Mouse (Mus musculus) spleen, adult 2 months (tissue): ENCODE results near the gene Apba1. TPM values are rescaled to one million over a fixed set of nuclear protein-coding genes. Genes with fewer than 3 reads are reported as not detected.

ENCODE experiments used
- DNase-seq, 2 experiments: peaks; one replicate each; pipeline versions ENCODE4 v3.0.0 to v3.0.0-alpha.2; 2012 to 2021; ENCODE audit warnings: low spot score in 2 of 2, low read depth in 1 of 2
- H3K27ac ChIP-seq: fragments of 200-500 bp; 2 replicates; pipeline ENCODE4 v1.5.1; 2012; ENCODE audit warnings: low read length, inconsistent platforms; ENCODE audit not compliant: insufficient read depth
- H3K27me3 ChIP-seq: fragments of 200-500 bp; 2 replicates; pipeline ENCODE4 v1.6.1; 2012; ENCODE audit warnings: mild to moderate bottlenecking, moderate library complexity, low read length, inconsistent platforms; ENCODE audit not compliant: control insufficient read depth, insufficient read depth
- H3K36me3 ChIP-seq: fragments of 200-500 bp; 2 replicates; pipeline ENCODE4 v1.6.1; 2012; ENCODE audit warnings: mild to moderate bottlenecking, low read length, inconsistent platforms; ENCODE audit not compliant: control insufficient read depth, insufficient read depth
- H3K4me1 ChIP-seq: fragments of 200-500 bp; 2 replicates; pipeline ENCODE4 v1.6.1; 2011; ENCODE audit warnings: inconsistent platforms; ENCODE audit not compliant: control insufficient read depth, insufficient read depth, insufficient read length
- H3K4me3 ChIP-seq: fragments of 200-500 bp; 2 replicates; pipeline ENCODE4 v1.5.1; 2011; ENCODE audit warnings: mild to moderate bottlenecking, inconsistent platforms; ENCODE audit not compliant: insufficient read depth, insufficient read length; ENCODE audit errors: extremely low read depth
- CTCF ChIP-seq: fragments of 200-500 bp; IDR thresholded peaks from 2 replicates; pipeline ENCODE4 v1.5.1; 2011; ENCODE audit warnings: mild to moderate bottlenecking, inconsistent platforms; ENCODE audit not compliant: insufficient read depth, insufficient read length, insufficient replicate concordance; ENCODE audit errors: extremely low read depth
- POLR2A ChIP-seq: fragments of 200-500 bp; IDR thresholded peaks from 2 replicates; pipeline ENCODE4 v1.6.1; 2011; ENCODE audit warnings: low read depth, low read length, inconsistent platforms
- WGBS: fragments of 180-500 bp; shearing (Covaris S2); methylation state at CpG from one replicate; pipeline ENCODE4 v1.1.7; 2018; 5-methylcytosine and 5-hydroxymethylcytosine counted together
- polyA plus RNA-seq: library from polyadenylated mRNA; depleted of rRNA; stranded (reverse); fragments of >200 nt; gene quantifications from 2 replicates; pipeline ENCODE4 v1.2.3, GENCODE M21; 2012

The Apba1 gene
- polyA plus RNA-seq, 1 experiment: 2.1 TPM

DNA sequence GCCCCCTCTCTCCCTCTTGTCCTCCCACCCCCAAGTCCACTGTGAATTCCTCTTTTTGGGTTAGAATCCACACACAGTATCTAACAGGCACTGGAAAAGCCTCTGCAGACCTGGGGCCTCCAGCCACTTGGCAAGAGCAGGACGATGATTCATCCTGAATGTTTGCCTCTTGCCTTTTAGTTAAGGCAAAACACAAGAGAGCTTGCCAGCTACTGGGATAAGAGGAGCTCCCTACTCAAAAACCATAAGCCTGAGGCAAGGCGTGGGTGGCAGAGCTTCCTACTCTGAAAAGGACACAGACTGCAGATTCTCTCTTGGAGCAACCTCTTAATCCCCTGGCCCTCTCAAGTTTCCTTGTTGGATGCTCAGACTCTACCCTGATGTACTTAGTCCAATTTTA is 208.5 kb downstream of the Apba1 start:
- TF ChIP-seq CTCF (no peak), POLR2A (no peak)
- 73% methylated on average over 2 of the region's 2 CpGs for WGBS
- Histone ChIP-seq H3K27me3 (no peaks in the 10 kb centered on the region), H3K27ac (no peak overlapping the region), H3K4me3 (no peak overlapping the region), H3K36me3 (no peaks in the 10 kb centered on the region), H3K4me1 (no peaks in the 10 kb centered on the region)
- DNase-seq: no peak

DNA sequence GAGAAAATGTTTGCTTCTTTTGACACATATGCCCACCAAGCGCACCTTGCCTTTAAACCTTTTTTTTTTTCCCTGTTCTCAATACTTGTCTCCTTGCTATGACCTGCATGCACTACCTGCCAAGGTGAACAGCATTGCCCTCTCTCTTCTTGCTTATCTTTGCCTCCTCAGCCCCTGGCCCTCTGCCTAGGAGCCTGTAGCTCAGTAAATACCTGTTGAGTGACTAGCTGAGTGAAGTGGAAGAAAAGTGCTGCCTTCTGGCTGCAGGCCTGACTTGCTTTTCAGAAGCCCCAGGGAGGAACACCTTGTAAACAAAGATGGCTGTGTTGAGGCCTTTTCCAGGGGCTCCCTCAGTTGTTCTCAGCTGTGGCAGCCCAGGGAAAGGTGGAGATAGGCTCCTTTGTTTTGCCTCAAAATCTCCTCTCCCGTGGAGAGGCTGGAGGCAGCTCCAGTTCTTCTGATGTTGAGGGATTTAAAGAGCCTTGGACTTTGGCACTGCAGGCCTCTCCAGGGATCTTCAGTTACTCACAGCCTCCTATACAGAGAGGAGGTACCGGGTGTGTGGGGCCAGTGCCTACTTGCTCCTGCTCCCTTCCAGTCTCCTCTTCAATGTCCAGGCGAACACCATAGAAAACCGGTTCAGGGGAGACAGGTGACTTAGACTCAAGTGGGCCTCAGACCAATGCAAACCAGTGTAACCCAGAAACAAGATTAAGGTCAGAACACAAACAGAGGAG is 209.6 kb downstream of the Apba1 start:
- no peak for DNase-seq
- H3K36me3 ChIP-seq: no peaks in the 10 kb centered on the region
- no peak overlapping the region for H3K27ac ChIP-seq
- H3K4me3 ChIP-seq: no peak overlapping the region
- TF ChIP-seq CTCF (no peak), POLR2A (no peak)
- 78% methylated on average over 5 of the region's 5 CpGs for WGBS
- H3K27me3 ChIP-seq: no peaks in the 10 kb centered on the region
- no peaks in the 10 kb centered on the region for H3K4me1 ChIP-seq

DNA sequence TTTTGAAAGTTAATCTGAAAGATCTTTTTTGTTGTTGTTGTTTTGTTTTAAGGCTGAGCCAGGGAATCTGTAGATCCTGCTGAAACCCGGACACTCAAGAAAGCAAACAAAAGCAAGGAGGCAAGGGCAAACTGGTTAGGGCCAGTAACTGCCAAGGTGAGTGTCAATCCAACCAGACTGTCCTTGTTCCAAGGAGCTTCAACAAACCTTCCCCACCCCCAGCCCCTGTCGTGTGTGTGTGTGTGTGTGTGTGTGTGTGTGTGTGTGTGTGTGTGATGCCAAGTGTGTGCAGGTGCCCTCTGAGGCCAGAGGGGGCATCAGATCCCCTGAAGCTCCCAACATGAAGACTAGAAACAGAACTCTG is 210.2 kb downstream of the Apba1 start:
- H3K36me3 ChIP-seq: no peaks in the 10 kb centered on the region
- no peak for DNase-seq
- H3K27me3 ChIP-seq: no peaks in the 10 kb centered on the region
- no peaks in the 10 kb centered on the region for H3K4me1 ChIP-seq
- TF ChIP-seq CTCF: no peak
- TF ChIP-seq POLR2A: no peak
- H3K4me3 ChIP-seq: no peak overlapping the region
- H3K27ac ChIP-seq: no peak overlapping the region
- 85% methylated on average over 2 of the region's 2 CpGs for WGBS

DNA sequence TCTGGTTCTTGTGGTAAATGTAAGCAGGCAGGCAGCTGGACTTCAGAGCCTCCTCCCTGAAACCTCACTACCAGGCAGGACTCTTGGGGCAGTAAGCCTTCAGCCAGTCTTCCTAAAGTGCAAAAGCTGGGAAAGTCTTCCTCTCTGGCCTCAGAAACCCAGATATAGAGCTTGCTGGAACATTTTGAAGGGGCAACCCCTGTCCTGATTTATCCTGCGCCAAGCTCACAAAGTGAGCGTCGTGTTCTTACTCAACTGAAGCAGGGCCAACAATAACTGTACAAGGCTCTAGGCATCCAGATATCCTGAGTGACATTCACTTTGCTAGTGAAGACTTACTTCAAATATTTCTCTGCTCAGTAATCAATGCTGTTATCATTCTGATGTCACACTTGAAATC is 211.7 kb downstream of the Apba1 start:
- no peak for DNase-seq
- TF ChIP-seq POLR2A (no peak), CTCF (no peak)
- H3K27ac ChIP-seq: no peak overlapping the region
- H3K36me3 ChIP-seq: no peaks in the 10 kb centered on the region
- WGBS: 95% methylated on average over 3 of the region's 3 CpGs
- H3K4me1 ChIP-seq: no peaks in the 10 kb centered on the region
- H3K27me3 ChIP-seq: no peaks in the 10 kb centered on the region
- H3K4me3 ChIP-seq: no peak overlapping the region

DNA sequence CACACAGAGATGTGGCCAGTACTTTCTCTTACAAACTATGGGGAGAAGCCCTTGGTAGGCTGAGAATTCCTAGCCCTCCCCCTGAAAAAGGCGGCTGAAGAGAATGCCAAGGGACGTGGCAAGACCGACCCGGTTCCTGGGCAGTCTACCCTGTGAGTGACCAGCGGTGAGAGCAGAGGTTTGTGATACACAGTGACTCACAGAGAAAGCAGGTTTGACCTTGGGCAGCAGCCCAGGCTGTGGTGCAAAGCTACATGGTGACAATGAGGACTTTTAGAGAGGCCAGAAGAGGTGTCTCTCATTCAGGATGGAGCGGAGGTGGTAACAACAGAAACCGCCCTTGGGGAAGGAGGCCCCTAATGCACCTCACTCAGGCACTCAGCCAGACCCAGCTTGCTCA is 212.7 kb downstream of the Apba1 start:
- Histone ChIP-seq H3K27me3 (no peaks in the 10 kb centered on the region), H3K36me3 (no peaks in the 10 kb centered on the region), H3K4me1 (no peaks in the 10 kb centered on the region), H3K27ac (no peak overlapping the region), H3K4me3 (no peak overlapping the region)
- WGBS: 90% methylated on average over 7 of the region's 7 CpGs
- no peak for TF ChIP-seq CTCF
- no peak for TF ChIP-seq POLR2A
- DNase-seq: no peak

DNA sequence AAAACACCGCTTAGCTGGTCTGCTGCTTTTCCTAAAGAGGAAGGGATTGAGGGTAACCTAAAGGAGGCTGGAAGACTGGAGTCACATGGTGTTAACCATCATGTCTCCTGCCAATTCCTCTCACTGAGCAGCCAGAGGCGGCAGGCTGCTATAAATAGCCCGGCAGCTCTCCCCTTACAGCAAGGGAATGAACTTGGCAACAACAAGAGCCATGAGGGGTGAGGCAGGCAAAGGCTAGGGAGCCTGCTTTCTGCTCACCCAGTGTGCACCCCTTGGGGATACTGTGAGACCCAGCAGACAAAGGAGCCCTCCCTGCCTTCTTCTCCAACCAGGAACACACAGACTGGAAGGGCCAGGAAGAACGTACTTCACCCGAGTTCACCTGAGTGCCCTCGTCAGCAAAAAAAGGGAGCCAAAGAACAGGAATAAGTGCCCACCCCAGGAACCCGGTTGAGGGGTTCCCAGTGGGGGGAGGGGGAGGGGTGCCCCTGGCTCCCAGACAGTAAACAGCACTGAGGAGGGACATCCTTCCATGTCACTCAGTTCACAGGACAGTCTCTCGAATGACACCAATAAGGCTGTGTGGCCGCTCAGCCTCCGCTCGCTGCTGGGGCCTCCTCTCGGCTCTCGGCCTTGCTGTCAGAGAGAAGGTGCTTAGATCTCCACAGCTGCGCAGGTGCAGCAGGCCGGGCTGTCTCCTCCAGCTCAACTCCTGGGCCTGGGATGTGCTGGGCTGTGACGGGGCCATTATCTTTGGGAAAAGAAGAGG is 214.4 kb downstream of the Apba1 start:
- no peak overlapping the region for H3K27ac ChIP-seq
- WGBS: 85% methylated on average over 16 of the region's 16 CpGs
- DNase-seq: no peak
- TF ChIP-seq CTCF (no peak), POLR2A (no peak)
- no peaks in the 10 kb centered on the region for H3K36me3 ChIP-seq
- H3K27me3 ChIP-seq: no peaks in the 10 kb centered on the region
- H3K4me3 ChIP-seq: no peak overlapping the region
- H3K4me1 ChIP-seq: no peaks in the 10 kb centered on the region
